Mouse (Mus musculus) natural killer cell, adult 2 months (primary cell): Measurements from ENCODE around the gene Mindy2.

Source experiments
- DNase-seq, 2 experiments: peaks; one replicate each; pipeline ENCODE4 v3.0.0; 2022; ENCODE audit warnings: low spot score in 2 of 2

The Mindy2 gene

GRCm38 (mm10) chr9:70657013-70657967, at the start of gene Mindy2:
TSS of gene Mindy2 (minus strand) at chr9:70657174.
- DNase-seq: peak; percentile 95 to 98

GRCm38 (mm10) chr9:70706444-70706843, 49.5 kb upstream of the Mindy2 start:
- DNase-seq: no peak

GRCm38 (mm10) chr9:70703597-70704203, 46.7 kb upstream of the Mindy2 start:
- no peak for DNase-seq

- no peak for DNase-seq
Observed at GRCm38 (mm10) chr9:70698090-70698489, 41.1 kb upstream of the Mindy2 start.

GRCm38 (mm10) chr9:70695723-70696122, 38.7 kb upstream of the Mindy2 start:
- DNase-seq: no peak

- no peak for DNase-seq
Observed at GRCm38 (mm10) chr9:70691772-70692693, 35.1 kb upstream of the Mindy2 start.

- no peak for DNase-seq
Observed at GRCm38 (mm10) chr9:70690579-70690978, 33.6 kb upstream of the Mindy2 start.

GRCm38 (mm10) chr9:70689926-70690325, 33.0 kb upstream of the Mindy2 start:
- no peak for DNase-seq

GRCm38 (mm10) chr9:70688301-70688968, 31.5 kb upstream of the Mindy2 start:
- DNase-seq: no peak

- DNase-seq: no peak
Observed at GRCm38 (mm10) chr9:70682202-70682601, 25.2 kb upstream of the Mindy2 start.

- DNase-seq: peak; percentile 30 to 44
Observed at GRCm38 (mm10) chr9:70679132-70680091, 22.4 kb upstream of the Mindy2 start.

- peak; percentile 96 to 97 for DNase-seq
Observed at GRCm38 (mm10) chr9:70678682-70679131, 21.7 kb upstream of the Mindy2 start, which contains the start of gene Adam10. TSS of gene Adam10 (plus strand) at chr9:70678997.

GRCm38 (mm10) chr9:70675961-70676360, 19.0 kb upstream of the Mindy2 start:
- DNase-seq: no peak

GRCm38 (mm10) chr9:70675117-70675516, 18.1 kb upstream of the Mindy2 start:
- no peak for DNase-seq

- DNase-seq: no peak
Observed at GRCm38 (mm10) chr9:70673656-70674055, 16.7 kb upstream of the Mindy2 start.

- no peak for DNase-seq
Observed at GRCm38 (mm10) chr9:70671772-70672579, 15.0 kb upstream of the Mindy2 start.

- DNase-seq: peak; percentile 35 to 59
Observed at GRCm38 (mm10) chr9:70671278-70671677, 14.3 kb upstream of the Mindy2 start.

- no peak for DNase-seq
Observed at GRCm38 (mm10) chr9:70670381-70670780, 13.4 kb upstream of the Mindy2 start.

- DNase-seq: no peak
Observed at GRCm38 (mm10) chr9:70669197-70669596, 12.2 kb upstream of the Mindy2 start.
